Mouse (Mus musculus) adipose tissue, adult 10 weeks (tissue): ENCODE data around the gene Arfrp1. TPM values are rescaled to one million over a fixed set of nuclear protein-coding genes. Genes with fewer than 3 reads are reported as not detected.

Experiments used
- polyA plus RNA-seq: library from polyadenylated mRNA; stranded (reverse); fragments of 350-450 nt; fragmentation: Illumina TruSeq; extraction: RNeasy Lipid Tissue Mini Kit (QIAGEN cat#74804); gene quantifications from one replicate; pipeline ENCODE4 v1.2.3, GENCODE M21; 2014; ENCODE audit warnings: low read depth, low replicate concordance

Arfrp1 gene
- polyA plus RNA-seq = 46.8 TPM

GRCm38 (mm10) chr2:181364860-181365596, at the start of gene Arfrp1, which contains the start of gene Zgpat:
Gene Arfrp1 (minus strand): TSS chr2:181365404.
Gene Zgpat (plus strand): TSS chr2:181364928.

GRCm38 (mm10) chr2:181379778-181380177, 14.6 kb upstream of the Arfrp1 start, which contains the start of gene Lime1:
Gene Lime1 (plus strand): TSS chr2:181380078.

DNA sequence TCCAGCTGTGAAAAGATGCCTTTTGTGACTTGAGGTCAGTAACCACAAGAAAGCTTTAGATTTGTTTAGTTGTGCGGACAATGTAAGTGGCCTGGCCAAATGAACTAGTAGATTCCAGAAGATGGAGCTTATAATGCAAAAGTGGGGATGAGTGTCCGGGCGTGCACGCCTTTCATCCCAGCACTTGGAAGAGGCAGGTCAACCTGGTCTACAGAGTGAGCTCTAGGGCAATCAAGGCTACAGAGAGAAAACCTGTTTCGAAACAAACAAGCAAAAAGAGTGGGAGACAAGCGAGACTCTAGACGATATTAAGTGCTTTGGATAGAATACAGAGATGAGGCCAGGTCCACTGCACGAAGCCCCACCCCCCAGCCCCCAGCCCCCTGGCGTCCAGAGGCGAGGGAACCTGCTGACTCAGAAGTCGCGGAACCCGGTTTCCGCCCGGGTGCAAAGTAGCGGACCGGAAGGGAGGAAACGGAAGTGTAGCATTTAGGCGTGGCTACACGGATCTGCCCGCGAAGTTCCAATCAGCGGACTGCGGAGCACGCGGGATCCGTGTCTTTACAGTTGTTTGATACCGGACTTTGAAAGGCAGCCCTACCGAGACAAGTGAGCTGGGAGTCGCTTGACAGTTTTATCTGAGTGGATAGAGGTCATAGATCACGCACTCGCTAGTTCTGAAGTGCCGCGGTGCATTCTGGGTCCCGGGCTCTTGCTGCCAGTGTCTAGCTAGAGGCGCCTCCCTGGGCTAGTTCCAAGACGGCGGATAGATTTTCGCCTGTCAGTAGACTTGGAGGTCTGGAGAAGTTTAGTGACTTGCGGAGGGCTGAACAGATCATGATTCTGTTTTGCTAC, 45.7 kb downstream of the Arfrp1 start, which contains the start of gene Rtel1:
Rtel1 (plus strand) TSS at position 492 of the 855 bp plus-strand sequence.

DNA sequence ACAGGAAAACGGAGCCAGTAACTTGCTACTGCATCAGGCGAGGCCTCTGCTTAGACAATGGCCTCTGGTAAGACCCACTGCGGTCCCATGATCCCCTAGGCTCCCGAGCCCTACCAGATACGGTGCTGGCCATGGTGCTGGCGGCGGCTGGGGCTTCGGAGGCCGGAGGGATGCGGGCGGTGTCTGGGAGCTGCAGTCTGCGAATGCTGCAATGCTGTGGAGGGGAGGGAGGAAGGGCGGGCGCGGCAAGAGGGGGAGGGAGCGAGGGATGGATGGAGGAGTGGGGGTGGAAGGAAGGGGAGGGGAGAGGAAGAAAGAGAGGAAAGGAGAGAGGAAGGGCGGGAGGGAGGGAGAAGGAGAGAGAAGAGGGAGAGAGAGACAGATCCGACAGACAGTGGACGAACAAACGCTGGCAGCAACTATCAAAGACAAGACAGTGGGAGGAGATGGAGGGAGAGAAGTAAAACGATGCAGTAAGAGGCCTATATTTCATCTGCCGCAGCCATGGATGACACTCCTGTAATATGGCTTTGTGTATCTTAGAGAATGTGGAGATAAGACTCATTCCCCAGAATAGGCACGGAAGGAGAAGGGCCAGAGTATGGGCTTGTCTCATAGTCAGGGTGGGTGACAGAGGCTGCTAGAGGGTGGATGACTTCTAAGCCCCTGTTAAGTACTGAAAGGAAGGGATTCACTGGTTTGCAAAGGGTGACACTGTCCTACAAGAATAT, 51.0 kb downstream of the Arfrp1 start, which contains the start of gene Stmn3:
Stmn3 (minus strand) TSS at position 421 of the 731 bp plus-strand sequence.

Other genes with a start within 250 kb of the Arfrp1 start
- gene Kcnq2, start 230.1 kb downstream of the Arfrp1 start, polyA plus RNA-seq = 0.16 TPM
- not detected for gene Eef1a2, start 208.4 kb downstream of the Arfrp1 start, polyA plus RNA-seq
- gene Ppdpf, start 178.2 kb downstream of the Arfrp1 start, polyA plus RNA-seq = 69.1 TPM
- gene Ptk6, start 162.6 kb downstream of the Arfrp1 start, polyA plus RNA-seq = not detected
- 0.67 TPM for gene Srms, start 152.2 kb downstream of the Arfrp1 start, polyA plus RNA-seq
- 3.9 TPM for gene Fndc11, start 145.4 kb downstream of the Arfrp1 start, polyA plus RNA-seq
- 6.7 TPM for gene Helz2, start 123.4 kb downstream of the Arfrp1 start, polyA plus RNA-seq
- 11.4 TPM for gene Gmeb2, start 77.4 kb downstream of the Arfrp1 start, polyA plus RNA-seq
- not detected for gene Stmn3, start 50.9 kb downstream of the Arfrp1 start, polyA plus RNA-seq
- gene Rtel1, start 45.7 kb downstream of the Arfrp1 start, polyA plus RNA-seq = 31.5 TPM
- gene Zgpat, start 476 bp downstream of the Arfrp1 start, polyA plus RNA-seq = 31.6 TPM
- gene Lime1, start 14.7 kb upstream of the Arfrp1 start, polyA plus RNA-seq = 22.9 TPM
- 6.7 TPM for gene Zbtb46, start 94.0 kb upstream of the Arfrp1 start, polyA plus RNA-seq
- gene Abhd16b, start 127.8 kb upstream of the Arfrp1 start, polyA plus RNA-seq = 1.0 TPM
- 82.0 TPM for gene Tpd52l2, start 131.7 kb upstream of the Arfrp1 start, polyA plus RNA-seq
- gene Dnajc5, start 155.1 kb upstream of the Arfrp1 start, polyA plus RNA-seq = 60.9 TPM
- 70.3 TPM for gene Uckl1, start 219.5 kb upstream of the Arfrp1 start, polyA plus RNA-seq
- gene Prpf6, start 226.5 kb upstream of the Arfrp1 start, polyA plus RNA-seq = 51.2 TPM
- gene Zfp512b, start 227.4 kb upstream of the Arfrp1 start, polyA plus RNA-seq = 46.6 TPM
- gene Samd10, start 233.8 kb upstream of the Arfrp1 start, polyA plus RNA-seq = 36.7 TPM